Comparison of ENCODE assay signal across 29 mouse cellular contexts in the genomic region with DNA sequence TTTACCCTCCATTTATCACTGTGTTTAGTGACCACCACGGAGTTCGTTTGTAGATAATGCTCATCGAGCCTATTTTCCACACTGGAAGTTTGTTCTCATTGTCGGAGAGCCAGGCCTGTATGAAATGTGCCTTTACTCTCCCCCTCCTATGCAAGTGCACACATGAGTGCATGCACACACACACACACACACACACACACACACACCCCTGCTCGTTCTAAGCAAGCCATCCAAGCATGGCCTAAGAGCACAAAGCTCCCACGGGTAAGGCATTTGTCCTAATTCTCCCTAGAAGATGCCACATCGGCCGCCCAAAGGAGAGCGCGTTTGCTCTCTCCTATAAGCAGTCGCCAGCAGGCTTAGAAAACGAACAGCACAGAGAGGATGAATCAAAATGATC. TPM values are rescaled to one million over a fixed set of nuclear protein-coding genes. Genes with fewer than 3 reads are reported as not detected.
A peak's percentile ranks its signal among the peaks of the same experiment; 100 is the strongest.
DNase-seq lines count a peak whose midpoint lies in the region; ATAC-seq and TF ChIP-seq lines count a peak whose summit lies in the region.
"Had no signal": no experiment of that assay in that cellular context is flagged by ENCODE, and none has a peak within 500 bp of the region (broad histone marks: within the 10 kb centered on the region; RNA-seq: fewer than 3 reads in every experiment).

No protein-coding gene starts in this region.

- H3K4me1 ChIP-seq in hindbrain, embryonic 15.5 days (replicated peaks) = peaks cover 15% of the 10 kb centered on the region
- H3K4me1 ChIP-seq in hindbrain, embryonic 13.5 days (replicated peaks) = peaks cover 10% of the 10 kb centered on the region
- H3K4me1 ChIP-seq in kidney, embryonic 16.5 days (ENCODE audit: insufficient read depth, low read length) = peaks cover 7% of the 10 kb centered on the region
- H3K4me1 ChIP-seq in midbrain, postnatal 0 days (ENCODE audit: insufficient read depth, low read length) = no peaks in the 10 kb centered on the region
- H3K4me1 ChIP-seq in midbrain, embryonic 11.5 days (ENCODE audit: control insufficient read depth, insufficient read depth, low read length) = no peaks in the 10 kb centered on the region

- no peak for DNase-seq in kidney, adult 8-10 months
- DNase-seq in midbrain, postnatal 0 days (ENCODE audit: low spot score) = peak; percentile 6
- DNase-seq in midbrain, embryonic 11.5 days (ENCODE audit: low spot score, missing footprints) = no peak
- DNase-seq in brain, adult 2 months (ENCODE audit: low read depth, low spot score) = peak; percentile 9
- no peak for DNase-seq in gastrocnemius, adult 18-20 months (ENCODE audit: low spot score)
- DNase-seq: adrenal gland, adult 2 months; adrenal gland, postnatal 25 days; cerebellum, adult 11 months; cerebellum, adult 8-10 months; cerebellum, postnatal 14 days; embryo, embryonic 11 days; gastrocnemius, postnatal 14 days; heart, postnatal 4 days had no signal

- H3K4me2 ChIP-seq in hindbrain, embryonic 15.5 days = no peak overlapping the region
- no peak overlapping the region for H3K4me2 ChIP-seq in hindbrain, embryonic 13.5 days
- no peak overlapping the region for H3K4me2 ChIP-seq in kidney, embryonic 16.5 days (replicated peaks; ENCODE audit: low read depth, low read length)
- no peak overlapping the region for H3K4me2 ChIP-seq in midbrain, postnatal 0 days (ENCODE audit: low read depth, low read length, poor library complexity, severe bottlenecking)
- no peak overlapping the region for H3K4me2 ChIP-seq in midbrain, embryonic 11.5 days
- H3K4me2 ChIP-seq: embryonic facial prominence, embryonic 15.5 days; heart, embryonic 13.5 days; hindbrain, embryonic 14.5 days had no signal

- no peaks in the 10 kb centered on the region for H3K36me3 ChIP-seq in hindbrain, embryonic 15.5 days
- H3K36me3 ChIP-seq in hindbrain, embryonic 13.5 days = no peaks in the 10 kb centered on the region
- no peaks in the 10 kb centered on the region for H3K36me3 ChIP-seq in kidney, embryonic 16.5 days (ENCODE audit: insufficient read depth, low read length)
- H3K36me3 ChIP-seq in midbrain, postnatal 0 days (ENCODE audit: insufficient read depth, low read length) = no peaks in the 10 kb centered on the region
- H3K36me3 ChIP-seq in midbrain, embryonic 11.5 days (ENCODE audit: control insufficient read depth, insufficient read depth, low read length) = no peaks in the 10 kb centered on the region
- H3K36me3 ChIP-seq: embryonic facial prominence, embryonic 15.5 days; forebrain, embryonic 10.5 days; heart, embryonic 13.5 days had no signal

- no peak overlapping the region for H3K4me3 ChIP-seq in hindbrain, embryonic 15.5 days
- H3K4me3 ChIP-seq in hindbrain, embryonic 13.5 days = no peak overlapping the region
- H3K4me3 ChIP-seq in kidney, embryonic 16.5 days (ENCODE audit: low read length) = no peak overlapping the region
- no peak overlapping the region for H3K4me3 ChIP-seq in midbrain, postnatal 0 days (ENCODE audit: low read depth, low read length)
- no peak overlapping the region for H3K4me3 ChIP-seq in midbrain, embryonic 11.5 days (ENCODE audit: low read depth, low read length)
- H3K4me3 ChIP-seq: embryonic facial prominence, embryonic 15.5 days; erythroblast, embryonic 14.5 days; forebrain, embryonic 10.5 days; heart, embryonic 13.5 days had no signal

- H3K27ac ChIP-seq in hindbrain, embryonic 15.5 days (replicated peaks) = no peak overlapping the region
- no peak overlapping the region for H3K27ac ChIP-seq in hindbrain, embryonic 13.5 days
- H3K27ac ChIP-seq in kidney, embryonic 16.5 days (ENCODE audit: low read length) = no peak overlapping the region
- no peak overlapping the region for H3K27ac ChIP-seq in midbrain, postnatal 0 days (ENCODE audit: low read depth, low read length)
- no peak overlapping the region for H3K27ac ChIP-seq in midbrain, embryonic 11.5 days (ENCODE audit: low read depth, low read length)
- H3K27ac ChIP-seq: embryonic facial prominence, embryonic 15.5 days; forebrain, embryonic 10.5 days; heart, embryonic 13.5 days; hindbrain, embryonic 14.5 days had no signal

- no peak for TF ChIP-seq CTCF in midbrain, postnatal 0 days (IDR thresholded peaks at IDR 0.05)

- 51% methylated on average over 12 of the region's 12 CpGs for WGBS in hindbrain, embryonic 15.5 days
- 56% methylated on average over 12 of the region's 12 CpGs for WGBS in hindbrain, embryonic 13.5 days
- 46% methylated on average over 12 of the region's 12 CpGs for WGBS in kidney, embryonic 16.5 days
- 42% methylated on average over 12 of the region's 12 CpGs for WGBS in midbrain, postnatal 0 days
- WGBS in midbrain, embryonic 11.5 days = 54% methylated on average over 12 of the region's 12 CpGs

- H3K9me3 ChIP-seq in hindbrain, embryonic 15.5 days = no peaks in the 10 kb centered on the region
- H3K9me3 ChIP-seq in hindbrain, embryonic 13.5 days = no peaks in the 10 kb centered on the region
- H3K9me3 ChIP-seq in kidney, embryonic 16.5 days (ENCODE audit: low read length) = 0 out of 2 replicates have a peak, but pooled peaks cover 2% of the 10 kb centered on the region
- H3K9me3 ChIP-seq in midbrain, postnatal 0 days (ENCODE audit: low read length) = no peaks in the 10 kb centered on the region
- no peaks in the 10 kb centered on the region for H3K9me3 ChIP-seq in midbrain, embryonic 11.5 days (ENCODE audit: control insufficient read depth, low read length)
- H3K9me3 ChIP-seq: embryonic facial prominence, embryonic 15.5 days; forebrain, embryonic 10.5 days; heart, embryonic 13.5 days had no signal

- H3K27me3 ChIP-seq in hindbrain, embryonic 15.5 days = no peaks in the 10 kb centered on the region
- 0 out of 2 replicates have a peak, but pooled peaks cover 7% of the 10 kb centered on the region for H3K27me3 ChIP-seq in hindbrain, embryonic 13.5 days
- no peaks in the 10 kb centered on the region for H3K27me3 ChIP-seq in kidney, embryonic 16.5 days (ENCODE audit: insufficient read depth, low read length)
- no peaks in the 10 kb centered on the region for H3K27me3 ChIP-seq in midbrain, postnatal 0 days (ENCODE audit: insufficient read depth, low read length)
- no peaks in the 10 kb centered on the region for H3K27me3 ChIP-seq in midbrain, embryonic 11.5 days (ENCODE audit: control insufficient read depth, insufficient read depth, low read length)
- H3K27me3 ChIP-seq: embryonic facial prominence, embryonic 15.5 days had no signal

- no peak overlapping the region for H3K9ac ChIP-seq in hindbrain, embryonic 15.5 days
- H3K9ac ChIP-seq in hindbrain, embryonic 13.5 days = no peak overlapping the region
- H3K9ac ChIP-seq in kidney, embryonic 16.5 days (replicated peaks; ENCODE audit: low read length) = no peak overlapping the region
- H3K9ac ChIP-seq in midbrain, postnatal 0 days (replicated peaks; ENCODE audit: low read length, poor library complexity, severe bottlenecking) = no peak overlapping the region
- no peak overlapping the region for H3K9ac ChIP-seq in midbrain, embryonic 11.5 days (ENCODE audit: low read length)
- H3K9ac ChIP-seq: embryonic facial prominence, embryonic 15.5 days; heart, embryonic 13.5 days; hindbrain, embryonic 14.5 days had no signal

- ATAC-seq in hindbrain, embryonic 15.5 days (ENCODE audit: low FRiP score, low read depth) = peak; percentile 45; the same call in 1 of the 2 replicates
- ATAC-seq in hindbrain, embryonic 13.5 days (ENCODE audit: low FRiP score) = no peak
- ATAC-seq in kidney, embryonic 16.5 days (ENCODE audit: low FRiP score, low TSS enrichment) = peak; percentile 46; the same call in 1 of the 2 replicates
- ATAC-seq in midbrain, postnatal 0 days (ENCODE audit: low FRiP score) = no peak
- ATAC-seq in midbrain, embryonic 11.5 days (ENCODE audit: low FRiP score) = no peak
- ATAC-seq: forebrain, embryonic 14.5 days; inflammation-experienced regulatory T-cells, adult 6 months had no signal

RNA-seq across cellular contexts. Expression of a gene that starts 3.5 kb away (rescaled TPM):
- polyA plus RNA-seq in hindbrain, embryonic 15.5 days (2015; fragmentation: Nextera tagmentation; extraction: Ambion mirVana) = 0.13 and 0.22 TPM in 2 replicates
- polyA plus RNA-seq in hindbrain, embryonic 13.5 days (2015; fragmentation: Nextera tagmentation; extraction: Ambion mirVana) = 0.13 and 0.18 TPM in 2 replicates
- polyA plus RNA-seq in kidney, embryonic 16.5 days (2015; fragmentation: Nextera tagmentation; extraction: Ambion mirVana) = 0.06 and 0.10 TPM in 2 replicates
- 0.09 and 0.33 TPM in 2 replicates for total RNA-seq in midbrain, postnatal 0 days (2014; rRNA removed)
- polyA plus RNA-seq in midbrain, postnatal 0 days (2015; fragmentation: Nextera tagmentation; extraction: Ambion mirVana) = 0.10 and 0.21 TPM in 2 replicates
- not detected in 2 replicates for polyA plus RNA-seq in midbrain, embryonic 11.5 days (2014; fragmentation: Nextera tagmentation; extraction: Ambion mirVana)
- under 1 TPM in 1 of 2 experiments, not detected in 1; 0.07 TPM for total RNA-seq in gastrocnemius, adult 18-20 months (2021)
- total RNA-seq: common myeloid progenitor, adult 5-6 weeks; heart, postnatal 4 days had no signal
- polyA plus RNA-seq: erythroblast, embryonic 14.5 days; forebrain, embryonic 10.5 days; frontal cortex, adult 2 months; inflammation-experienced regulatory T-cells, adult 6 months had no signal

RNA-seq across cellular contexts. Expression of a gene that starts 45.7 kb away (rescaled TPM):
- polyA plus RNA-seq in hindbrain, embryonic 15.5 days (2015; fragmentation: Nextera tagmentation; extraction: Ambion mirVana) = 6.1 and 6.2 TPM in 2 replicates
- 4.8 and 5.5 TPM in 2 replicates for polyA plus RNA-seq in hindbrain, embryonic 13.5 days (2015; fragmentation: Nextera tagmentation; extraction: Ambion mirVana)
- 0.58 and 1.1 TPM in 2 replicates for polyA plus RNA-seq in kidney, embryonic 16.5 days (2015; fragmentation: Nextera tagmentation; extraction: Ambion mirVana)
- 44.6 and 49.3 TPM in 2 replicates for total RNA-seq in midbrain, postnatal 0 days (2014; rRNA removed)
- polyA plus RNA-seq in midbrain, postnatal 0 days (2015; fragmentation: Nextera tagmentation; extraction: Ambion mirVana) = 7.2 and 7.7 TPM in 2 replicates
- polyA plus RNA-seq in midbrain, embryonic 11.5 days (2014; fragmentation: Nextera tagmentation; extraction: Ambion mirVana) = 0.39 and 0.60 TPM in 2 replicates
- under 1 TPM; 0.02 TPM for total RNA-seq in gastrocnemius, adult 18-20 months (2021)
- total RNA-seq: common myeloid progenitor, adult 5-6 weeks had no signal
- polyA plus RNA-seq: erythroblast, embryonic 14.5 days had no signal

RNA-seq across cellular contexts. Expression of a gene that starts 53.2 kb away (rescaled TPM):
- polyA plus RNA-seq in hindbrain, embryonic 15.5 days (2015; fragmentation: Nextera tagmentation; extraction: Ambion mirVana) = not detected in 2 replicates
- not detected in 2 replicates for polyA plus RNA-seq in hindbrain, embryonic 13.5 days (2015; fragmentation: Nextera tagmentation; extraction: Ambion mirVana)
- polyA plus RNA-seq in kidney, embryonic 16.5 days (2015; fragmentation: Nextera tagmentation; extraction: Ambion mirVana) = not detected in 2 replicates
- total RNA-seq in midbrain, postnatal 0 days (2014; rRNA removed) = not detected in 2 replicates
- polyA plus RNA-seq in midbrain, postnatal 0 days (2015; fragmentation: Nextera tagmentation; extraction: Ambion mirVana) = not detected in 2 replicates
- not detected in 2 replicates for polyA plus RNA-seq in midbrain, embryonic 11.5 days (2014; fragmentation: Nextera tagmentation; extraction: Ambion mirVana)
- not detected for total RNA-seq in gastrocnemius, adult 18-20 months (2021)
- total RNA-seq: adrenal gland, adult 2 months; adrenal gland, postnatal 25 days; CH12.LX; common myeloid progenitor, adult 5-6 weeks; gastrocnemius, postnatal 14 days; heart, adult 8-10 months; heart, postnatal 4 days had no signal
- polyA plus RNA-seq: adrenal gland, adult 2 months; embryonic facial prominence, embryonic 11.5 days; embryonic facial prominence, embryonic 15.5 days; erythroblast, embryonic 14.5 days; forebrain, embryonic 10.5 days; forebrain, embryonic 14.5 days; frontal cortex, adult 2 months; heart, embryonic 13.5 days; heart, postnatal 0 days; hindbrain, embryonic 14.5 days; inflammation-experienced regulatory T-cells, adult 6 months had no signal

Comparison
In these comparisons a context has a peak if more than half of its experiments do, and no peak if none do; other contexts are left out.
1. ATAC-seq: peak in hindbrain, embryonic 15.5 days (single experiment) and kidney, embryonic 16.5 days (single experiment); none in hindbrain, embryonic 13.5 days (single experiment), midbrain, postnatal 0 days (single experiment) and midbrain, embryonic 11.5 days (single experiment).
2. DNase-seq: peak in midbrain, postnatal 0 days (single experiment) and brain, adult 2 months (single experiment); none in kidney, adult 8-10 months (0 of 2), midbrain, embryonic 11.5 days (single experiment) and gastrocnemius, adult 18-20 months (single experiment).